Mouse (Mus musculus) mature B cell (primary cell): Measurements from ENCODE around the gene Col7a1.

Experiments
- in situ Hi-C: fragments of 300-500 bp; cut with MboI; formaldehyde crosslinking; loops from 2 replicates; pipeline ENCODE4 v1.14.3; 2019

Col7a1 gene

GRCm38 (mm10) chr9:108985710-108986109 lies 32.3 kb downstream of the Col7a1 start, which contains the start of gene Ucn2:
TSS of gene Ucn2 (plus strand) at chr9:108986010.
- in situ Hi-C loops: no loop called here

DNA sequence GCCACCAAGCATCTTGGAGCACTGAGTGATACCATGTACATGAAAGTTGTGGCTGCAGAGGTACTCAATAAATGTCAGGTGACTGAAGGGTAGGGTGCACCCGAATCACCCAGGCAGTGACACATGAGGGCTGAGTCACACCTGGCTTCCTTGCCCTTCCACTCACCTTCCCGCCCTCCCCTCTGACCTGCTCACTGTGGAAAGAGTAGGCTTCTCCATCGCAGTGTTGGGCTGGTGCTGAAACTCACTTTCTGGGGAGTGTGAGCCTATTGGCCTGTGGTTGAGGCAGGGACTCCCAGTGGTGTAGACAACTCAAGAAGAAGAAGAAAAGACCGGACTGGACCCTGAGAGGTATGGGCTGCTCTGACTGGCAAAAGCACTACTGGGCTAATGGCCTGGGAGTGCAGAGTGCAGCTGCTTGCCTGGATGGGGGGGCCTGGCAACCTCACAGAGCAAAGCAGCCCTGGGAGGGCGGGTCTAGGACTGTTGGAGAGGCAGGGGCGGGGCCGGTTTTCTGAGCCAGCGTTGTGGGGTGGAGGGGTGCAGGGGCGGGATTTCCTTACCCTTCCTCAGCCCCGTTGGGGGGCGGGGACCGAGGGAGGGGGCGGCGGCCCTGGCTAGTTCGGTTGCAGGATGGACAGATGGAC lies 34.4 kb downstream of the Col7a1 start:
- in situ Hi-C loops: no loop called here

- in situ Hi-C loops: no loop called here
Measured at GRCm38 (mm10) chr9:108989802-108990461, 36.5 kb downstream of the Col7a1 start.

- in situ Hi-C loops: no loop called here
Measured at GRCm38 (mm10) chr9:108990462-108990820, 37.1 kb downstream of the Col7a1 start.

DNA sequence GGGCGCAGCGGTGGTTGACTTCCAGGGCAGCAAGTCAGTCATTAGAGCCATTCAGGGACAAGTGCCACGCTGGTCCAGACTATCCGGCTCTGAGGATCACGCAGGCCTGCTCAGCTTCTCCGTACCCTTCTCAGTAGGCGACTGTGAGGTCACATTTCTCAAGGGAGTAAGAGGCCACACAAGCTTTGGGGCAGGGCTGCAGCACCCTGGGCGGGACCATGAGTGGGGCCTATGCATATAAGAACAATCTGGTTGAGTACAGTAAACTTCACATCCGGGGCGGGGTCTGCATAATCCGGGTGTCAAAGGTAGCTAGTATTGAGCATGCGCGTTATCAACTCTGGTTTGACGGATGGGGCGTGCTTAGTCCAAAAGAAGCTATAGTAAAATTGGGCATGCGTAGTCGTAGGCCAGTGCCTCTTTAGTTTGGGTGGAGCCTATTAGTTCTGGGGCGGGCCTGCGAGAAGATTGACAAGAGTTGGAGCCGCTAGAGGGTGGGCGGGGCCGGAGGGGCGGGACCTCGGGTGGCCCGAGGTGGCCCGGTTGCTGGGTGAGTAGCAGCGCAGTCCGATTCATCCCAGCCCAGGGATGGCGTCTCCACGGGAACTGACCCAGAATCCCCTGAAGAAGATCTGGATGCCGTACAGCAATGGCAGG lies 38.2 kb downstream of the Col7a1 start, which contains the start of gene Pfkfb4:
Gene Pfkfb4 (plus strand): TSS at position 351 of the 657 bp plus-strand sequence.
- in situ Hi-C loops: no loop called here

DNA sequence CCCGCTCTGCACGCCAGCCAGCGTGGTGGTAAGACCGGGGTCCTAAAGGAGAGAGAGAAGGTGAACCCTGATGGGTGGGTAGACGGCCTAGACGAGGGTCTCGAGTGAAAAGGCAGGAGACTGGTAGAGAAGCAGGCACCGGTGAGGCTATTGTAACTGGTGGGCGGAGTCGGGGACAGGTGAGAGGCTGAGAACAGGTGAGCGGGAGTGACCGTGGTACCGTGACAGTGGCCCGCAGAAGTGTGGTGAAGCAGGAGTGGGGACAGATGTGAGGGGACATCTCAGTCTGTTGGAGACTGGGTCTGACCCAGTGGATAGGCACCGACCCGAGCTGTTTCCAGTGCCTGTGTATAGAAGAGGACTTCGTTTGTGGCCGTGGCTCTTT lies 38.7 kb downstream of the Col7a1 start:
- in situ Hi-C loops: no loop called here

- in situ Hi-C loops: no loop called here
Measured at GRCm38 (mm10) chr9:108992620-108993361, 39.4 kb downstream of the Col7a1 start.

DNA sequence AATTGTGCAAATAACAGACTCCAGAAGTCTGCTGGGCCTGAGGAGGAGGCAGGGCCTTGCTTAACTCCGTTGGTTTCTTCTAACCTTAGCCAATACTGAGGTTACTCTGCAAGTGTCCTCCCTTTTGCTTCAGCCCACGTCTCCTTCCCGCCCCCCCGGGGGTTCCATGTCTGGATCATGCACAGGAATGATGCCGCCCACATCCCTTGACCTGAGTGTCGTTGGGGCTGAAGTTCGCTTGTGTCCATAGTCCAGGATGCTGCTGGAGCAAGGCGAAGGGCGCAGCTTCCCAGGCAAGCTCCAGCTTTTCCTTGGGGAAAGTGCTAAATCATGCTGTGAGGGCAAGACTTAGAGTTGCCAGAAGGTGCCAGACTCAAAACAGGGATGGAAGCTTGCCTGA lies 43.0 kb downstream of the Col7a1 start:
- in situ Hi-C loops: no loop called here

DNA sequence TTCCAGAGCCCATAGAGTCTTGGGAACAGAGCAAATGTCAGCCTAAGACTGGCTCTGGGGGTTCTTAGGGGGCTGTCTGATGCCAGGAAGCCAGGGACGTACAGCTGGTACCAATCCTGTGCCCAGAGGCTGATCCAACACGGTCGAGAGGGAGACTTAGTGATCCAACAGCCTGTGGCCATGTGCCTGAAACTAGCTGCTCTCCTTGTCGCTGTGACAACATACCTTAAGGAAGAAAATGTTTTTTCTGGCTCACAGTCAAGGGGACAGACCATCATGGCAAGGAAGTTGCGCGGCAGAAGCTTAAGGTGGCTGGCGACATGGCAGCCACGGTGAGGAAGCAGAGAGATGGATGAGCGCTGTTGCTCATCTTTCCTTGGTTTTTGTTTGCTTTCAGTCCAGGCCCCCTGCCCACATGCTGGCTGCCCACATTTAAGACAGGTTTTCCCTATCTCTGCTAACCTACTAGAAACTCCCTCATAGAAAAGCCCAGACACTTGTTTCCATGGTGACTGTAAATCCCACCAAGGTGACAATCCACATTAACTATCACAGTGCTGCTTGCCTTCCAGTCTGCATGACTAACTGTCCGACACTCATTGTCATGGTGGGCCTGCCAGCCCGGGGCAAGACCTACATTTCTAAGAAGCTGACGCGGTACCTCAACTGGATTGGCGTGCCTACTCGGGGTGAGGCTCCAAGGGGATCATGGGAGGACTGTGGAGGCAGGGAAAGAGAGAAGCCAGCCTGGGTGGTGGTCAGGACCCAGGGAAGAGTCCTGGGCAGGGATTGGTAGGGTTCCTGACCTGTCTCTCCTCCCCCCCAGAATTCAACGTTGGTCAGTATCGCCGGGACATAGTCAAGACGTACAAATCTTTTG lies 45.1 kb downstream of the Col7a1 start:
- in situ Hi-C loops: no loop called here

GRCm38 (mm10) chr9:108999167-108999526 lies 45.8 kb downstream of the Col7a1 start:
- in situ Hi-C loops: no loop called here

- in situ Hi-C loops: loop anchor here (10.0 kb wide), 1 partner anchor 64 kb away; no protein-coding TSS in a partner anchor
Measured at GRCm38 (mm10) chr9:109000726-109001125, 47.3 kb downstream of the Col7a1 start.

- in situ Hi-C loops: loop anchor here (10.0 kb wide), 1 partner anchor 62 kb away; no protein-coding TSS in a partner anchor
Measured at GRCm38 (mm10) chr9:109003201-109003600, 49.8 kb downstream of the Col7a1 start.

DNA sequence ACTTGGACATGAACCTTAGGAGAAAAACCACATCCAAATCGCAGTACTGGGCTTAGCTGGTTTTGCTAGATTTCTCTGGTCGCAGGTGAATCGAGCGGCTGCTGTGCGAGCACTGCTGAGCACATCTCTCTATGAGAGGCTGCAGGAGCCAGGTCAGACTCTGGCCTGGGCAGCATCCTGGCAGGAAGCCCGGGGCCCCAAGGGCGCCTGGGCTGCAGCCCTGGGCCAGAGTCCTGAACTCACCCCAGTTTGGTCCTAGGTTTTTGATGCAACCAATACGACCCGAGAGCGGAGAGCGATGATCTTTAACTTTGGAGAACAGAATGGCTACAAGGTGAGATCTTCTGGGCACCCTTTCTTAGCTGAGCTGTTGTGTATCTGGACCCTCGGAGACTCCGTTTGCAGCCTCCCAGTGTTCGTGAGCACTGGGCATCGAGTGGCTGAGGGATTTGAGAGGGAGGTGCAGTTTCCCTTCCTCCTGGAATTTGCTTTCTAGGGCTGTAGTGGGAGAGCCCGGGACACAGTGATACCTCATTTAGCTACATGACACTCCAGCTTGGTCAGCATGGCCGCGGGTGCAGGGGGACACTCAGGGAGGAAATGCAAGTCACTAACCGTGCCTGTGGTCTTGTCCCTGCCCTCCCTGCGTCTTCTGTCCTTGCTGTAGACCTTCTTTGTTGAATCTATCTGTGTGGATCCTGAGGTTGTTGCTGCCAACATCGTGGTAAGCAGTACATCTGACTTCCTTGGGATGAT lies 53.8 kb downstream of the Col7a1 start:
- in situ Hi-C loops: loop anchor here (5.0 to 10.0 kb wide), 2 partner anchors 58 to 115 kb away; no protein-coding TSS in a partner anchor

DNA sequence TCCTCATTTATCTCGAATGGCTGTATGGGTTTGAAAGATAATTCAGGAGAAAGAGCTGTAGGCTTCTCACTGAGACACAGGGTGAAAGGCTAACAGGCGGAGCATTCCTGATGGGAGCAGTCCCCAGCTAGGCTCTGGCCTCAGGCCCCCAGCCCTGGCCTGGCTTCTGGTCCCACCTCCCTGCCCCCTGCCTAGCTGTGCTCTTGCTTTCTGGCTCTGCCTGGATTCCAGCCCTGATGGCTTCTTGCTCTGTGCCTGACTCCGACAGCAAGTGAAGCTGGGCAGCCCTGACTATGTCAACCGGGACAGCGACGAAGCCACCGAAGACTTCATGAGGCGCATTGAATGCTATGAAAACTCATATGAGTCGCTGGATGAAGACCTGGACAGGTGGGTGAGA lies 54.7 kb downstream of the Col7a1 start:
- in situ Hi-C loops: loop anchor here (5.0 to 10.0 kb wide), 2 partner anchors 57 to 114 kb away; no protein-coding TSS in a partner anchor

DNA sequence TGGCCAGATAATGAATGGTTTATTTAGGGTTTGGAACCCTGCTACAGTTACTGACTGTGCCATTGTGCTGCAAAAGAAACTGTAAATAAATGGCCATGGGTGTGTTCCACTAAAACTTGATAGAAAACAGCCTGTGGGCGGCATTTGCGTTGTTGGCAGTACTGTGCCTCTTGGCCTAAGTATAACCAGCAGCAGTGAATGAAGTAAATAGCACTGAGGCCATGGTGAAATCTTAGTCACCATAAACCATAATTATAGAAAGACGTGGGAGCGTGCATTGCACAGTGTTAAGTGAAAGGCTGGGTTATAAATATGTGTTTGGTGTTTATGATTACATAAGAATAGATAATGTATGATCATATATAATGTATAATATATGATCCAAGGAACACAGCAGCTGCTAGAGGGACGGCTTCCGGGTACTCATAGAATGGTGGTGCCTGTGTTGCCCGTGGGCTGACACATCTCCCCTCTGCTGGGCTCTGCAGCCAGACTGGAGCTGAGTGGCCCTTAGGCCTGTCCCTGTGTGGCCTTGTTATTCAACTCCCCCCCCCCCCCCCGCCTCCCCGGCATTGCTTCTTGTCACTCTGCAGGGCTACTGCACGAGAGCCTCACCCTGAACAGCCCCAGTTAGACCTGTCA lies 55.7 kb downstream of the Col7a1 start:
- in situ Hi-C loops: loop anchor here (5.0 to 10.0 kb wide), 2 partner anchors 56 to 113 kb away; no protein-coding TSS in a partner anchor

GRCm38 (mm10) chr9:109009636-109010315 lies 56.4 kb downstream of the Col7a1 start:
- in situ Hi-C loops: loop anchor here (5.0 to 10.0 kb wide), 2 partner anchors 55 to 113 kb away; no protein-coding TSS in a partner anchor

- in situ Hi-C loops: no loop called here
Measured at GRCm38 (mm10) chr9:109010316-109010690, 56.9 kb downstream of the Col7a1 start.

DNA sequence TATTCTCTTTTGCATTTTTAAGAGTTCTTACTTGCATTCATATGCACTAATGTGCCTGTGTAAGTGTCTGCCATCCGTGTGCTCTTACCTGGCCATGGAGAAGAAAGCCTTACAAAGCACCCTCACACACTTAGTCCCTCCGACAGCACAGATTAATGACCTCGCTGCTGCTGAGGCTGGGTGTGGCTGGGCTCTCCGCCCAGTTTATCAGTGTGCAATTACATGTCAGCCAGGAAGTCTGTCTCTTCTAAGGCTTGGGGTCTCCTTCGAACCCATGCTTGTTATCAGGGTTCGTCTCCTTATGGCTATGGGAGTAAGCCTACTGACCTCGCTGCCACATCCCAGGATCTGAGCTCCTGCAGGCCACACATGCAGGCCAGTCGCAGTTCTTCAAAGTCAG lies 62.0 kb downstream of the Col7a1 start:
- in situ Hi-C loops: no loop called here

DNA sequence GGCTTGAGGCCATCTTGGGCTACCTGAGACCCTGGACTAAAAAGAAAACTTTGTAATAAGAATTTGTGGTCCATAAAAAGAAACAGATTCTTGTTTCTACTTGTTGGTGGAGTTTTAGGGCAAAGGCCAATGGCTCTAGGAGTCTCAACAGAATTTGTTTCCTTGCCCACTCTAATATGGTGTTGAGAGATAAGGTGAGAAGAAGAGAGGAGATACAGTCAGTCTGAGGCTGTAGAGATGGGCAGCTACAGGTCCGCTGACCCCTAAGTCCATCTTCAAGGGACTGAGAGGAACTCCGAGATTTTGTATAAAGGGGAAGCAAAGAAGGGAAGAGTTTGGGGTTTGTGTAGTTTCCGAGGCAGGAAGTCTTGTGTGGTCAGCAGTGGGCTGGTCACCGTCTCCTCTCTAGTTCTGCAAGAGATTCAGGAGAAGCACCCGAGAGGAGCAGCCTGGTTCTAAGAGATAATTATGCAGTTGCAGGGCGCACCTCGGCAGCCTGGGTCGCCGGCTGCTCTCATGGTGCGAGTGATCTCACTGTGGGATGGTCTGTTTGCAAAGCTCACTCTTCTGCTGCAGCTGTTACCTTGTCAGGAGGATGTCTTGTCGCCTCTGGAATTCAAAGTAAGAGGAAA lies 63.7 kb downstream of the Col7a1 start:
- in situ Hi-C loops: no loop called here
